Mouse (Mus musculus): ENCODE results near the gene Abhd12. TPM values are rescaled to one million over a fixed set of nuclear protein-coding genes. Genes with fewer than 3 reads are reported as not detected.
"Not testable (repeated sequence)": the region's sequence is repeated elsewhere in the genome, so short reads cannot be mapped to it uniquely, and the experiment has no call there.

Abhd12 gene
- polyA plus RNA-seq, 1 experiment, result 3.4 TPM

- H3K9me3 ChIP-seq (ENCODE audit: control insufficient read depth, low read length), result no peaks in the 10 kb centered on the region
- peaks cover 22% of the 10 kb centered on the region for H3K4me1 ChIP-seq (ENCODE audit: control insufficient read depth)
- TF ChIP-seq GATA1 (IDR thresholded peaks at IDR 0.05; ENCODE audit: low read length), result no peak
- no peak for TF ChIP-seq TAL1 (IDR thresholded peaks at IDR 0.05; ENCODE audit: low read length)
- H3K4me3 ChIP-seq (replicated peaks), result no peak overlapping the region
- H3K36me3 ChIP-seq (ENCODE audit: control insufficient read depth), result peaks cover 75% of the 10 kb centered on the region
- no peaks in the 10 kb centered on the region for H3K27me3 ChIP-seq (ENCODE audit: control insufficient read depth)
Measured at GRCm38 (mm10) chr2:150915786-150916185, 11.2 kb upstream of the Abhd12 start.

GRCm38 (mm10) chr2:150914781-150915515 lies 10.4 kb upstream of the Abhd12 start:
- H3K36me3 ChIP-seq (ENCODE audit: control insufficient read depth), result peaks cover 68% of the 10 kb centered on the region
- H3K27me3 ChIP-seq (ENCODE audit: control insufficient read depth), result no peaks in the 10 kb centered on the region

GRCm38 (mm10) chr2:150910295-150910881 lies 5.8 kb upstream of the Abhd12 start:
- H3K9me3 ChIP-seq (ENCODE audit: control insufficient read depth, low read length), result no peaks in the 10 kb centered on the region
- peak overlapping the region; percentile 83 for H3K4me3 ChIP-seq (replicated peaks)
- TF ChIP-seq GATA1 (IDR thresholded peaks at IDR 0.05; ENCODE audit: low read length) (no peak), TAL1 (IDR thresholded peaks at IDR 0.05; ENCODE audit: low read length) (no peak)
- H3K4me1 ChIP-seq (ENCODE audit: control insufficient read depth), result peaks cover 36% of the 10 kb centered on the region
- no peaks in the 10 kb centered on the region for H3K27me3 ChIP-seq (ENCODE audit: control insufficient read depth)
- H3K36me3 ChIP-seq (ENCODE audit: control insufficient read depth), result peaks cover 31% of the 10 kb centered on the region

More at GRCm38 (mm10) chr2:150914781-150915515, 10.4 kb upstream of the Abhd12 start:
- Histone ChIP-seq H3K4me3 (replicated peaks) (no peak overlapping the region), H3K9me3 (ENCODE audit: control insufficient read depth, low read length) (no peaks in the 10 kb centered on the region), H3K4me1 (ENCODE audit: control insufficient read depth) (peaks cover 24% of the 10 kb centered on the region)
- TF ChIP-seq TAL1 (IDR thresholded peaks at IDR 0.05; ENCODE audit: low read length) (no peak), GATA1 (IDR thresholded peaks at IDR 0.05; ENCODE audit: low read length) (no peak)

- Histone ChIP-seq H3K36me3 (ENCODE audit: control insufficient read depth) (peaks cover 22% of the 10 kb centered on the region), H3K9me3 (ENCODE audit: control insufficient read depth, low read length) (no peaks in the 10 kb centered on the region), H3K4me1 (ENCODE audit: control insufficient read depth) (peaks cover 41% of the 10 kb centered on the region), H3K4me3 (replicated peaks) (peak overlapping the region; percentile 83), H3K27me3 (ENCODE audit: control insufficient read depth) (no peaks in the 10 kb centered on the region)
- TF ChIP-seq GATA1 (IDR thresholded peaks at IDR 0.05; ENCODE audit: low read length) (0 out of 2 replicates have a peak, but pooled peaks have one; percentile 10), TAL1 (IDR thresholded peaks at IDR 0.05; ENCODE audit: low read length) (no peak)
Measured at GRCm38 (mm10) chr2:150909429-150910039, 5.0 kb upstream of the Abhd12 start.

- not testable (repeated sequence) for H3K9me3 ChIP-seq (ENCODE audit: control insufficient read depth, low read length); H3K27me3 ChIP-seq (ENCODE audit: control insufficient read depth)
- Histone ChIP-seq H3K4me3 (replicated peaks) (peak overlapping the region; percentile 83), H3K4me1 (ENCODE audit: control insufficient read depth) (peaks cover 45% of the 10 kb centered on the region), H3K36me3 (ENCODE audit: control insufficient read depth) (peaks cover 17% of the 10 kb centered on the region)
Measured at GRCm38 (mm10) chr2:150908881-150909280, 4.3 kb upstream of the Abhd12 start.

DNA sequence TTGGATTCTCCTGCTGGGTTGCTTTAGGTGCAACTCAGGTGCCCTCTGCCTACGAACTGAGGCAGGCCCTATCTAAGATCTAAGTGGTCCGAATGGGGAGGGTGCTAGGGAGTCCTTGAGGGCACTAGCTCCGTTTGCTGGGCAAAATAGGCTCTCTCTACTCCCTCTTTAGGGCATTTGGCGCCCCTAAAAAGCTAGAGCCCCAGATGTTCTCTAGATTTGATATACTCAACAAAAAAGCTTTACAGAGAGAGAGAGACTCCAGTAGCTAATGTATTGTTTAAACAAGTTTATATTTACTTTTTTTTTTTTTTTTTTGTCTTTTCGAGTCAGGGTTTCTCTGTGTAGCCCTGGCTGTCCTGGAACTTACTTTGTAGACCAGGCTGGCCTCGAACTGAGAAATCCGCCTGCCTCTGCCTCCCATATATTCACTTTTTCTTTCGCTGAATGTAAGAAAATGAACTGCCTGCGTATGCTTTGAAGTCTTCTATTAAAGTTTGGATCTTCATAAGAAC lies 452 bp upstream of the Abhd12 start, which contains the start of gene Gins1:
Gins1 (plus strand) TSS at position 465 of the 515 bp plus-strand sequence.
- H3K9me3 ChIP-seq (ENCODE audit: control insufficient read depth, low read length), result no peaks in the 10 kb centered on the region
- H3K4me3 ChIP-seq (replicated peaks), result peak within 1 kb of the TSS; percentile 88
- peaks cover 42% of the 10 kb centered on the region for H3K4me1 ChIP-seq (ENCODE audit: control insufficient read depth)
- no peaks in the 10 kb centered on the region for H3K27me3 ChIP-seq (ENCODE audit: control insufficient read depth)
- peaks cover 3% of the 10 kb centered on the region for H3K36me3 ChIP-seq (ENCODE audit: control insufficient read depth)
- TF ChIP-seq TAL1 (IDR thresholded peaks at IDR 0.05; ENCODE audit: low read length) (no peak), GATA1 (IDR thresholded peaks at IDR 0.05; ENCODE audit: low read length) (no peak)

GRCm38 (mm10) chr2:150902347-150902746 lies 2.2 kb downstream of the Abhd12 start:
- H3K36me3 ChIP-seq (ENCODE audit: control insufficient read depth), result peaks cover 3% of the 10 kb centered on the region
- no peak for TF ChIP-seq TAL1 (IDR thresholded peaks at IDR 0.05; ENCODE audit: low read length)
- TF ChIP-seq GATA1 (IDR thresholded peaks at IDR 0.05; ENCODE audit: low read length), result no peak
- H3K9me3 ChIP-seq (ENCODE audit: control insufficient read depth, low read length), result no peaks in the 10 kb centered on the region
- H3K27me3 ChIP-seq (ENCODE audit: control insufficient read depth), result no peaks in the 10 kb centered on the region
- H3K4me3 ChIP-seq (replicated peaks), result no peak overlapping the region
- peaks cover 32% of the 10 kb centered on the region for H3K4me1 ChIP-seq (ENCODE audit: control insufficient read depth)

GRCm38 (mm10) chr2:150900341-150900740 lies 4.2 kb downstream of the Abhd12 start:
- H3K9me3 ChIP-seq (ENCODE audit: control insufficient read depth, low read length), result no peaks in the 10 kb centered on the region
- H3K4me3 ChIP-seq (replicated peaks), result no peak overlapping the region
- TF ChIP-seq GATA1 (IDR thresholded peaks at IDR 0.05; ENCODE audit: low read length), result no peak
- TF ChIP-seq TAL1 (IDR thresholded peaks at IDR 0.05; ENCODE audit: low read length), result no peak
- H3K36me3 ChIP-seq (ENCODE audit: control insufficient read depth), result peaks cover 3% of the 10 kb centered on the region
- peaks cover 22% of the 10 kb centered on the region for H3K4me1 ChIP-seq (ENCODE audit: control insufficient read depth)
- H3K27me3 ChIP-seq (ENCODE audit: control insufficient read depth), result no peaks in the 10 kb centered on the region

DNA sequence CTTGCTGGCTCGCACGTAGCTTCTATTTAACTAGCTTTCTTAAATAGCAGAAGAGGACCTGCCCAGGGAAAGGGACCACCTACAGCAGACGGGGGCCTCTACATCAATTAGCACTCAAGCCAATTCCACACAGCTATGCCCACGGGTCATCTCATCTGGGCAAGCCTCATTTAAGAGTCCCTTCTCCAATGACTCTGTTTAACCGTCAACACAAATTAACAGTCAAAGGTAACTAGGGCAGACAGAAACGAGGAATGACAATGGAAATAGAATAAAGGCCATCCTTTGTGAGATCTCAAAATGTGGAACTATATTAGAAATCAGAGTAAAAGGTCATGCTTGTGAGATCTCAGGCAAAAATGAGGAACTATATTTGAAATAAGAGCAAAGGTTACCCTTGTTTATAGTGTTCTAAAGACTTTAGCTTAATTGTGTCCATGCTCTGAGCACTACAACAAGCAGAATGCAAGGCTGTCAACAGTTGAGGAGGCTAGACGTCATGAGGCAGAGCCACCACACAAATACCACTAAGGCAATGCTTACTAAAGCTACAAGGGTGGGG lies 8.8 kb downstream of the Abhd12 start:
- H3K4me3 ChIP-seq (replicated peaks), result no peak overlapping the region
- no peaks in the 10 kb centered on the region for H3K27me3 ChIP-seq (ENCODE audit: control insufficient read depth)
- no peaks in the 10 kb centered on the region for H3K9me3 ChIP-seq (ENCODE audit: control insufficient read depth, low read length)
- TF ChIP-seq GATA1 (IDR thresholded peaks at IDR 0.05; ENCODE audit: low read length) (no peak), TAL1 (IDR thresholded peaks at IDR 0.05; ENCODE audit: low read length) (no peak)
- peaks cover 2% of the 10 kb centered on the region; the same call in 1 of the 2 replicates for H3K4me1 ChIP-seq (ENCODE audit: control insufficient read depth)
- H3K36me3 ChIP-seq (ENCODE audit: control insufficient read depth), result peaks cover 3% of the 10 kb centered on the region
